Mouse (Mus musculus): ENCODE data around the gene Mbtps2. TPM values are rescaled to one million over a fixed set of nuclear protein-coding genes. Genes with fewer than 3 reads are reported as not detected.
A peak's percentile ranks its signal among the peaks of the same experiment; 100 is the strongest.

Mbtps2 gene
- polyA plus RNA-seq, 1 experiment: 59.8 TPM

GRCm38 (mm10) chrX:157568840-157569239 lies 29.7 kb downstream of the Mbtps2 start, which contains the start of gene Yy2:
Gene Yy2, minus strand, starts transcription at chrX:157568985.
- Histone ChIP-seq H3K9ac (ENCODE audit: low read depth, poor library complexity, severe bottlenecking) (peak within 1 kb of the TSS; percentile 51), H3K36me3 (ENCODE audit: control insufficient read depth, insufficient read depth, low read length, poor library complexity, severe bottlenecking) (no peaks in the 10 kb centered on the region), H3K27ac (ENCODE audit: insufficient read depth, low read length) (no peak within 1 kb of the TSS), H3K9me3 (replicated peaks; ENCODE audit: control insufficient read depth, insufficient read depth, low read length, poor library complexity, severe bottlenecking) (no peaks in the 10 kb centered on the region), H3K4me3 (ENCODE audit: low read depth, low read length) (peak within 1 kb of the TSS; percentile 64), H3K27me3 (ENCODE audit: control insufficient read depth, insufficient read depth, low read length, poor library complexity, severe bottlenecking) (no peaks in the 10 kb centered on the region), H3K4me1 (ENCODE audit: control insufficient read depth, insufficient read depth, low read length) (no peaks in the 10 kb centered on the region)
- no peak for TF ChIP-seq POLR2A (IDR thresholded peaks at IDR 0.05; ENCODE audit: insufficient read depth, low read length)
- no peak for TF ChIP-seq EP300 (IDR thresholded peaks at IDR 0.05; ENCODE audit: insufficient read depth, low read depth, low read length)
- TF ChIP-seq CTCF (IDR thresholded peaks at IDR 0.05; ENCODE audit: low read depth, low read length): no peak

GRCm38 (mm10) chrX:157563794-157564193 lies 34.7 kb downstream of the Mbtps2 start:
- Histone ChIP-seq H3K27ac (ENCODE audit: insufficient read depth, low read length) (no peak overlapping the region), H3K4me3 (ENCODE audit: low read depth, low read length) (no peak overlapping the region), H3K9me3 (replicated peaks; ENCODE audit: control insufficient read depth, insufficient read depth, low read length, poor library complexity, severe bottlenecking) (no peaks in the 10 kb centered on the region), H3K9ac (ENCODE audit: low read depth, poor library complexity, severe bottlenecking) (no peak overlapping the region), H3K4me1 (ENCODE audit: control insufficient read depth, insufficient read depth, low read length) (no peaks in the 10 kb centered on the region), H3K27me3 (ENCODE audit: control insufficient read depth, insufficient read depth, low read length, poor library complexity, severe bottlenecking) (no peaks in the 10 kb centered on the region), H3K36me3 (ENCODE audit: control insufficient read depth, insufficient read depth, low read length, poor library complexity, severe bottlenecking) (no peaks in the 10 kb centered on the region)
- TF ChIP-seq EP300 (IDR thresholded peaks at IDR 0.05; ENCODE audit: insufficient read depth, low read depth, low read length) (no peak), CTCF (IDR thresholded peaks at IDR 0.05; ENCODE audit: low read depth, low read length) (peak; percentile 33)

- H3K4me3 ChIP-seq (ENCODE audit: low read depth, low read length): no peak overlapping the region
- H3K4me1 ChIP-seq (ENCODE audit: control insufficient read depth, insufficient read depth, low read length): no peaks in the 10 kb centered on the region
- H3K9ac ChIP-seq (ENCODE audit: low read depth, poor library complexity, severe bottlenecking): no peak overlapping the region
- H3K36me3 ChIP-seq (ENCODE audit: control insufficient read depth, insufficient read depth, low read length, poor library complexity, severe bottlenecking): no peaks in the 10 kb centered on the region
- no peaks in the 10 kb centered on the region for H3K27me3 ChIP-seq (ENCODE audit: control insufficient read depth, insufficient read depth, low read length, poor library complexity, severe bottlenecking)
- no peak overlapping the region; the same call in 1 of the 2 replicates for H3K27ac ChIP-seq (ENCODE audit: insufficient read depth, low read length)
- TF ChIP-seq EP300 (IDR thresholded peaks at IDR 0.05; ENCODE audit: insufficient read depth, low read depth, low read length): peak; percentile 76
- TF ChIP-seq POLR2A (IDR thresholded peaks at IDR 0.05; ENCODE audit: insufficient read depth, low read length): no peak
- H3K9me3 ChIP-seq (replicated peaks; ENCODE audit: control insufficient read depth, insufficient read depth, low read length, poor library complexity, severe bottlenecking): no peaks in the 10 kb centered on the region
Observed at GRCm38 (mm10) chrX:157547082-157547481, 51.4 kb downstream of the Mbtps2 start.

DNA sequence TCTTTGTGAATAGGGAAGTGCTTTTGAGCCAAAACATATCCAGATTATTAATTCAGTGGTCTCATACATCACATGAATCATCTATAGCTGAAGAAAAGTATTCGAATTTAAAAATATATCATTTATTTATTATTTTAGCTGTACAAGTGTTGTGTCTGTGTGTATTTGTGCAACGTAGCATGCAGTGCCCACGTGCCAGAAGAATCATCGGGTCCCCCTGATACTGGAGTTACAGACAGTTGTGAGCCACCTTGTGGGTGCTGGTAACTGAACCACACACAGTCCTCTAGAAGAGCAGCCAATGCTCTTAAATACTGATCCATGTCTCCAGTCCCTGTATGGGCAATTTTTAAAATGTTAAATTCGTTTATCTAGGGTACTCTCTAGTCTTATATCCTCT lies 92.1 kb downstream of the Mbtps2 start:
- Histone ChIP-seq H3K4me1 (ENCODE audit: control insufficient read depth, insufficient read depth, low read length) (no peaks in the 10 kb centered on the region), H3K27ac (ENCODE audit: insufficient read depth, low read length) (no peak overlapping the region), H3K9me3 (replicated peaks; ENCODE audit: control insufficient read depth, insufficient read depth, low read length, poor library complexity, severe bottlenecking) (no peaks in the 10 kb centered on the region), H3K4me3 (ENCODE audit: low read depth, low read length) (no peak overlapping the region), H3K27me3 (ENCODE audit: control insufficient read depth, insufficient read depth, low read length, poor library complexity, severe bottlenecking) (no peaks in the 10 kb centered on the region), H3K36me3 (ENCODE audit: control insufficient read depth, insufficient read depth, low read length, poor library complexity, severe bottlenecking) (no peaks in the 10 kb centered on the region), H3K9ac (ENCODE audit: low read depth, poor library complexity, severe bottlenecking) (no peak overlapping the region)
- TF ChIP-seq EP300 (IDR thresholded peaks at IDR 0.05; ENCODE audit: insufficient read depth, low read depth, low read length) (no peak), POLR2A (IDR thresholded peaks at IDR 0.05; ENCODE audit: insufficient read depth, low read length) (no peak), CTCF (IDR thresholded peaks at IDR 0.05; ENCODE audit: low read depth, low read length) (no peak)

DNA sequence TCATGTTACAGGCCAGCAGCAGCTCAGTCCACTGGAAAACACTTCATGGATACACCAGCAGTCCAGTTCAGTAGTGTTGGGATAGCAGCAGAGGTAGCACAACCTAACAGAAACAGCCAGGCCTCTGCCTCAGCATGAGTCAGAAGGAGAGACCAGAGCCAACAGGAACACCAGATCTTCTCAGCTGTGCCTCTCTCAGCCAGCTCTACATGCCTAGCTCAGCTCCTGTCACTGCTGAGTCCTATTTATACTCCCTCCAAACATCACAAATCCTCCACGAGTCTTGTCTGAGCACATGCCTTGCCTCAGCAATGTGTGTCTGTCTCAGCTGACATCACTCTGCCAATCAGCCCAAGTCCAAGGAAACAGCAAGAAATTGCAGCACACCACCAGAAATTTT lies 94.0 kb downstream of the Mbtps2 start:
- Histone ChIP-seq H3K27ac (ENCODE audit: insufficient read depth, low read length) (no peak overlapping the region), H3K27me3 (ENCODE audit: control insufficient read depth, insufficient read depth, low read length, poor library complexity, severe bottlenecking) (no peaks in the 10 kb centered on the region), H3K4me1 (ENCODE audit: control insufficient read depth, insufficient read depth, low read length) (no peaks in the 10 kb centered on the region), H3K4me3 (ENCODE audit: low read depth, low read length) (no peak overlapping the region), H3K9me3 (replicated peaks; ENCODE audit: control insufficient read depth, insufficient read depth, low read length, poor library complexity, severe bottlenecking) (no peaks in the 10 kb centered on the region), H3K9ac (ENCODE audit: low read depth, poor library complexity, severe bottlenecking) (no peak overlapping the region), H3K36me3 (ENCODE audit: control insufficient read depth, insufficient read depth, low read length, poor library complexity, severe bottlenecking) (no peaks in the 10 kb centered on the region)
- no peak for TF ChIP-seq EP300 (IDR thresholded peaks at IDR 0.05; ENCODE audit: insufficient read depth, low read depth, low read length)
- no peak for TF ChIP-seq POLR2A (IDR thresholded peaks at IDR 0.05; ENCODE audit: insufficient read depth, low read length)
- no peak for TF ChIP-seq CTCF (IDR thresholded peaks at IDR 0.05; ENCODE audit: low read depth, low read length)

DNA sequence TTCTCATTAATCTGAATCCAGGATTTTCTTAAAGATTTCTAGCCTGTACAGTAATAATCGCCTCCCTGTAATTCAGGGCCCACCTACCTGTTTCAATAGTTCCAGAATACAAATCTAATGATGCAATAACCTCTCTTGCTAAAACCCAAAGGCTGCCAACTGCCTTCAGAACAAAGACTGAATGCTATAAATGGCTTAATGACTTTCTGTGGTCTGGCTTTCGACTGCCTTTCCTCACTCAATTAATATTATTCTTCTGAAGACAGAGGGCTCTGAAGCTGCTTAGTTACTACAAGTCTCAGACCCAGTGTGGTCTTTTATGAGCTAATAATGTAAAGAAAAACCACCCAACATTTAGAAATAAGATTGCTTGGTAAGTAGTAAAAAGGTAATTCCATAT lies 96.6 kb downstream of the Mbtps2 start:
- no peak overlapping the region for H3K27ac ChIP-seq (ENCODE audit: insufficient read depth, low read length)
- H3K4me1 ChIP-seq (ENCODE audit: control insufficient read depth, insufficient read depth, low read length): no peaks in the 10 kb centered on the region
- no peak overlapping the region for H3K4me3 ChIP-seq (ENCODE audit: low read depth, low read length)
- H3K27me3 ChIP-seq (ENCODE audit: control insufficient read depth, insufficient read depth, low read length, poor library complexity, severe bottlenecking): no peaks in the 10 kb centered on the region
- no peaks in the 10 kb centered on the region for H3K9me3 ChIP-seq (replicated peaks; ENCODE audit: control insufficient read depth, insufficient read depth, low read length, poor library complexity, severe bottlenecking)
- H3K36me3 ChIP-seq (ENCODE audit: control insufficient read depth, insufficient read depth, low read length, poor library complexity, severe bottlenecking): no peaks in the 10 kb centered on the region
- no peak overlapping the region for H3K9ac ChIP-seq (ENCODE audit: low read depth, poor library complexity, severe bottlenecking)
- TF ChIP-seq CTCF (IDR thresholded peaks at IDR 0.05; ENCODE audit: low read depth, low read length): no peak

Measured in ES-Bruce4 (cell line).